Mouse (Mus musculus): ENCODE data around the gene Gm8220. TPM values are rescaled to one million over a fixed set of nuclear protein-coding genes. Genes with fewer than 3 reads are reported as not detected.

Gene Gm8220
- not detected in 2 replicates for polyA plus RNA-seq (2015; fragmentation: Nextera tagmentation; extraction: Ambion mirVana)

GRCm38 (mm10) chr14:44285280-44285679 is at the start of gene Gm8220:
Gm8220 (plus strand) TSS chr14:44285580.

DNA sequence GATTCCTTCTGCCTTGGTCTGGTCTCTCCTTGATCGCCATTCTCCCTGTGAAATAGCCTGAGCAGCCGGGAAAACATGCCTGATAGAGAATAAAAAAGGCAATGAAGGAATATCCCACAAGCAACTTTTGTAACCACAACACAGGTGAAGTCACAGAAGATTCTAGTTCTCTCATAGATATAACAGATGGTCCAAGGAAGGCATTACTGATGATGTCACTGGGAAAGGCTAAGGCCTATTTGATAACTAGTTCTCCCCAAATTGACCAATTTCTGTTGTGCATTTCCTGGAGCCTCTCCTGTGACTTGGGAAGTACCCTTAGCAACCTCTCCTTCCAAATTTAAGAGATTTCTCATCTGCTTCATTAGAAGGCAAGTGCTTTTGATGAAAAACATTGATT is 53.1 kb downstream of the Gm8220 start, which contains the start of gene Gm5930:
TSS of gene Gm5930 (minus strand) at position 101 of the 400 bp plus-strand sequence.

Other genes with a start within 250 kb of the Gm8220 start
- gene Ear2, start 182.9 kb upstream of the Gm8220 start, polyA plus RNA-seq (2015; fragmentation: Nextera tagmentation; extraction: Ambion mirVana) = 0.23 TPM in 1 of 2 replicates, not detected in the other
- gene Gm3327, start 161.7 kb upstream of the Gm8220 start, polyA plus RNA-seq (2015; fragmentation: Nextera tagmentation; extraction: Ambion mirVana) = not detected in 2 replicates
- not detected in 2 replicates for gene Gm8212, start 87.9 kb upstream of the Gm8220 start, polyA plus RNA-seq (2015; fragmentation: Nextera tagmentation; extraction: Ambion mirVana)
- gene 4930503E14Rik, start 72.3 kb upstream of the Gm8220 start, polyA plus RNA-seq (2015; fragmentation: Nextera tagmentation; extraction: Ambion mirVana) = not detected in 2 replicates
- not detected in 2 replicates for gene Gm5930, start 53.0 kb downstream of the Gm8220 start, polyA plus RNA-seq (2015; fragmentation: Nextera tagmentation; extraction: Ambion mirVana)
- not detected in 2 replicates for gene Gm8229, start 79.8 kb downstream of the Gm8220 start, polyA plus RNA-seq (2015; fragmentation: Nextera tagmentation; extraction: Ambion mirVana)
- not detected in 2 replicates for gene Gm3371, start 125.1 kb downstream of the Gm8220 start, polyA plus RNA-seq (2015; fragmentation: Nextera tagmentation; extraction: Ambion mirVana)
- gene Gm8232, start 148.1 kb downstream of the Gm8220 start, polyA plus RNA-seq (2015; fragmentation: Nextera tagmentation; extraction: Ambion mirVana) = not detected in 2 replicates
- gene BC061237, start 206.9 kb downstream of the Gm8220 start, polyA plus RNA-seq (2015; fragmentation: Nextera tagmentation; extraction: Ambion mirVana) = not detected in 2 replicates
- gene Gm17093, start 232.7 kb downstream of the Gm8220 start, polyA plus RNA-seq (2015; fragmentation: Nextera tagmentation; extraction: Ambion mirVana) = not detected in 2 replicates